Mouse (Mus musculus) heart, adult 2 months (tissue): ENCODE measurements around the gene Mpst. TPM values are rescaled to one million over a fixed set of nuclear protein-coding genes. Genes with fewer than 3 reads are reported as not detected.

Experiments used
- DNase-seq, 2 experiments: peaks; one replicate each; pipeline ENCODE4 v3.0.0; 2021
- H3K27ac ChIP-seq: fragments of 200-600 bp; 2 replicates; pipeline ENCODE4 v1.8.1; 2022
- H3K27me3 ChIP-seq: fragments of 200-500 bp; 2 replicates; pipeline ENCODE4 v1.6.1; 2012; ENCODE audit warnings: mild to moderate bottlenecking, low read length, inconsistent platforms, mixed read lengths; ENCODE audit not compliant: control insufficient read depth, insufficient read depth
- H3K36me3 ChIP-seq: fragments of 200-500 bp; 2 replicates; pipeline ENCODE4 v1.6.1; 2012; ENCODE audit warnings: low read length, inconsistent platforms; ENCODE audit not compliant: control insufficient read depth, insufficient read depth
- H3K4me1 ChIP-seq: fragments of 200-500 bp; 2 replicates; pipeline ENCODE4 v1.6.1; 2011; ENCODE audit warnings: low read length; ENCODE audit not compliant: control insufficient read depth, insufficient read depth
- H3K4me3 ChIP-seq: fragments of 200-600 bp; 2 replicates; pipeline ENCODE4 v1.8.1; 2022
- H3K79me2 ChIP-seq: fragments of 200-500 bp; replicated peaks from 2 replicates; pipeline ENCODE4 v1.6.1; 2012; ENCODE audit warnings: mild to moderate bottlenecking, inconsistent platforms, low read length, moderate library complexity, mixed read lengths; ENCODE audit not compliant: control insufficient read depth, insufficient read depth
- H3K9ac ChIP-seq: fragments of 200-500 bp; 2 replicates; pipeline ENCODE4 v1.6.1; 2012; ENCODE audit warnings: low read depth, mild to moderate bottlenecking, control low read depth, inconsistent platforms, low read length, mixed read lengths
- CTCF ChIP-seq: fragments of 200-600 bp; IDR thresholded peaks from 2 replicates; pipeline ENCODE4 v1.8.1; 2022; ENCODE audit warnings: antibody characterized with exemption, mild to moderate bottlenecking, moderate library complexity
- EP300 ChIP-seq: fragments of 200-500 bp; IDR thresholded peaks from 2 replicates; pipeline ENCODE4 v1.6.1; 2011; ENCODE audit warnings: low read depth, low read length, control low read depth; ENCODE audit not compliant: insufficient read depth
- POLR2A ChIP-seq: fragments of 200-500 bp; IDR thresholded peaks from 2 replicates; pipeline ENCODE4 v1.6.1; 2011; ENCODE audit warnings: mild to moderate bottlenecking, low read depth, low read length, control low read depth; ENCODE audit not compliant: insufficient read depth
- WGBS: fragments of 180-500 bp; shearing (Covaris S2); methylation state at CpG from one replicate; pipeline ENCODE4 v1.1.7; 2018; 5-methylcytosine and 5-hydroxymethylcytosine counted together
- intact Hi-C: fragments of 180-260 bp; cut with DNase I; formaldehyde crosslinking; loops from one replicate; pipeline ENCODE4 v1.15.1; 2025
- polyA plus RNA-seq: library from polyadenylated mRNA; depleted of rRNA; stranded (reverse); fragments of >200 nt; gene quantifications from 2 replicates; pipeline ENCODE4 v1.2.3, GENCODE M21; 2012
- total RNA-seq, 2 experiments: library from RNA; stranded (reverse); gene quantifications; 2 replicates each; pipeline ENCODE4 v1.2.3; 2021

Mpst gene
- total and polyA plus RNA-seq, 3 experiments: 37.5 to 79.5 (median 45.9) TPM

GRCm38 (mm10) chr15:78449131-78449530, 42.9 kb downstream of the Mpst start:
- H3K36me3 ChIP-seq: no peaks in the 10 kb centered on the region
- H3K79me2 ChIP-seq: no peaks in the 10 kb centered on the region
- TF ChIP-seq CTCF: no peak
- no peak for TF ChIP-seq EP300
- TF ChIP-seq POLR2A: no peak
- peaks cover 10% of the 10 kb centered on the region for H3K4me1 ChIP-seq
- H3K27me3 ChIP-seq: no peaks in the 10 kb centered on the region
- H3K9ac ChIP-seq: no peak overlapping the region
- intact Hi-C loops: loop anchor here (2.0 kb wide), 1 partner anchor 62 kb away; no protein-coding TSS in a partner anchor
- DNase-seq: no peak
- H3K27ac ChIP-seq: peak overlapping the region; percentile 43
- H3K4me3 ChIP-seq: no peak overlapping the region
- WGBS: 49% methylated on average over 6 of the region's 6 CpGs

GRCm38 (mm10) chr15:78449694-78450418, 43.6 kb downstream of the Mpst start:
- Histone ChIP-seq H3K27me3 (no peaks in the 10 kb centered on the region), H3K79me2 (no peaks in the 10 kb centered on the region), H3K4me1 (peaks cover 10% of the 10 kb centered on the region), H3K36me3 (no peaks in the 10 kb centered on the region), H3K4me3 (no peak overlapping the region), H3K9ac (no peak overlapping the region), H3K27ac (peak overlapping the region; percentile 43)
- 26% methylated on average over 7 of the region's 7 CpGs for WGBS
- intact Hi-C loops: loop anchor here (2.0 kb wide), 1 partner anchor 61 kb away; no protein-coding TSS in a partner anchor
- peak; percentile 61 to 68 for DNase-seq
- no peak for TF ChIP-seq CTCF
- TF ChIP-seq EP300: no peak
- no peak for TF ChIP-seq POLR2A

DNA sequence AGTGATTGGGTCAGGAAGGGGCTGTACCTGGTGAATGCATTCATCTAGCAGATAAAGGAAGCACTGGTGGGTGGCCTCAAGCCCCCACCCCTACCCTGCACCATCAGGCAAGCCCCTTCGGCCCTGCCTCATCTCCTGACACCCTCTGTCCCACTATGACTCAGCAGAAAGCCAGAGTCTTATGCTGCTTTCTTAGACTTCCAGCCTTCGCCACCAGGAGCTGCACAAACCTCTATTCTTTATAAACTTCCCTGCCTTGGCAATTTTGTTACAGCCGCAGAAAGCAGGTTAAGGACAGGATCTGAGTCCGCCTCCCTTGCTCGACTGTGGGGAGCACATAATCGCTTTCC, 44.2 kb downstream of the Mpst start:
- TF ChIP-seq POLR2A: no peak
- intact Hi-C loops: no loop called here
- Histone ChIP-seq H3K27me3 (no peaks in the 10 kb centered on the region), H3K36me3 (no peaks in the 10 kb centered on the region), H3K27ac (peak overlapping the region; percentile 31), H3K9ac (no peak overlapping the region), H3K79me2 (no peaks in the 10 kb centered on the region), H3K4me3 (no peak overlapping the region), H3K4me1 (peaks cover 10% of the 10 kb centered on the region)
- DNase-seq: no peak
- WGBS: 86% methylated on average over 6 of the region's 6 CpGs

- no peak overlapping the region for H3K9ac ChIP-seq
- H3K27ac ChIP-seq: no peak overlapping the region
- H3K79me2 ChIP-seq: no peaks in the 10 kb centered on the region
- peaks cover 10% of the 10 kb centered on the region for H3K4me1 ChIP-seq
- TF ChIP-seq EP300 (no peak), CTCF (no peak), POLR2A (no peak)
- no peaks in the 10 kb centered on the region for H3K27me3 ChIP-seq
- H3K4me3 ChIP-seq: no peak overlapping the region
- DNase-seq: no peak
- intact Hi-C loops: no loop called here
- H3K36me3 ChIP-seq: no peaks in the 10 kb centered on the region
- WGBS: 80% methylated on average over 2 of the region's 2 CpGs
These were observed 45.0 kb downstream of the Mpst start for GRCm38 (mm10) chr15:78451201-78451600.

- H3K4me1 ChIP-seq: peaks cover 10% of the 10 kb centered on the region
- H3K36me3 ChIP-seq: no peaks in the 10 kb centered on the region
- 74% methylated on average over 3 of the region's 3 CpGs for WGBS
- no peak for DNase-seq
- no peaks in the 10 kb centered on the region for H3K79me2 ChIP-seq
- TF ChIP-seq EP300 (no peak), POLR2A (no peak), CTCF (no peak)
- H3K4me3 ChIP-seq: no peak overlapping the region
- intact Hi-C loops: no loop called here
- no peak overlapping the region for H3K9ac ChIP-seq
- no peak overlapping the region for H3K27ac ChIP-seq
- H3K27me3 ChIP-seq: no peaks in the 10 kb centered on the region
These were observed 46.7 kb downstream of the Mpst start for GRCm38 (mm10) chr15:78452929-78453328.

DNA sequence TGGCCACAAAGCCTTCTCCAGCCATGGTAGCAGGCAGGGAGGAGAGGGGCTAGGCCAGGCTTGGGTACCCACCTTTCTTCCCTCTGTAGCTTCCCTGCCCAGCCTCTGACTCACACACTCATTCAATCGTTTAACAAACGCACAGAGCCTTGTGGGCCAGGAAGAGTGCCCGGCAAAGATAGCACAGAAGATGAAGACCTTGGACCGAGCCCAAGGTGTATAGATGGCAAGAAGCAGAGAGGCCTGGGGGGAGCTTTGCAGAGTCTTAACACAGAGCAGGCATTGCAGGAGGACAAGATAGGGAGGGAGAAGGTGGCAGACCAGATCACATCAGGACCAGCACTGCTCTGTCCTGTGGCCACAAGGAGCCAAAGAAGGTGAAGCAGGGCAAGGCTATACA, 49.0 kb downstream of the Mpst start:
- intact Hi-C loops: no loop called here
- no peak for DNase-seq
- Histone ChIP-seq H3K27ac (no peak overlapping the region), H3K4me3 (no peak overlapping the region), H3K9ac (no peak overlapping the region), H3K36me3 (no peaks in the 10 kb centered on the region), H3K4me1 (no peaks in the 10 kb centered on the region), H3K27me3 (no peaks in the 10 kb centered on the region), H3K79me2 (no peaks in the 10 kb centered on the region)
- no peak for TF ChIP-seq CTCF
- TF ChIP-seq POLR2A: no peak
- no peak for TF ChIP-seq EP300
- 42% methylated on average over 4 of the region's 4 CpGs for whole genome bisulfite sequencing
